ENCODE assay signal across 22 mouse cellular contexts in the genomic region with DNA sequence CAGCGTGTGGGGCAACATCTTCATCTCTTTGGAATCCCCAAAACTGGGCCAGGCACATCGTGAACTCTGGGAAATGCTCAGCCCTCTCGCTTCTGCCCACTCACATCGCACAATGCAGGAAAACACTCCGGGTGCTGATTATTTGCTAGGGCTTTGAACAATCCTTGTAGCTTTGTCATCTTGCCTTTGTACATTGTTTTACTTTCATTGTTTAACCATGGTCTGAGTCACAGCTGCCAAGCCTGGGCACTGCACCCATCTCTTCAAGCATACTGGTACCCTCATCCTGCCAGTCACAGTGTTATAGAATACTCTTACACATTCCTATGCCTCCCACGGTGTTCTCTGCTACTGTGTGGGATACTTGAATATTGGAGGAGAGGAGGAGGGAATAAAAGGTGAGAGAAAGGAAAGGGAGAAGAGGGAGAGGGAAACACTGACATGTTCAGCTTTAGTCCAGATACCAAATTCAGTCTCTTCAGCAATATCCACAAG. TPM values are rescaled to one million over a fixed set of nuclear protein-coding genes. Genes with fewer than 3 reads are reported as not detected.
A peak's percentile ranks its signal among the peaks of the same experiment; 100 is the strongest.
DNase-seq lines count a peak whose midpoint lies in the region; ATAC-seq lines count a peak whose summit lies in the region.
"Had no signal": no experiment of that assay in that cellular context is flagged by ENCODE, and none has a peak within 500 bp of the region (broad histone marks: within the 10 kb centered on the region; RNA-seq: fewer than 3 reads in every experiment).

No protein-coding gene starts in this region.

- DNase-seq in frontal cortex, postnatal 14 days (ENCODE audit: low spot score in 2 of 2), result no peak
- peak; percentile 49 for DNase-seq in layer of hippocampus, adult 9-11 months
- no peak for DNase-seq in layer of hippocampus, adult 8-10 months (ENCODE audit: low spot score in 2 of 2)
- peak; percentile 35 for DNase-seq in right cerebral cortex, adult 2 months (ENCODE audit: low spot score in 2 of 2)
- no peak for DNase-seq in right cerebral cortex, postnatal 14 days
- DNase-seq in telencephalon, adult 2 months (ENCODE audit: low read depth, low spot score), result peak; percentile 58
- DNase-seq in thymus, postnatal 25 days, result no peak
- DNase-seq: adrenal gland, postnatal 36 days; cerebellum, adult 2 months; cerebellum, postnatal 14 days; gastrocnemius, postnatal 25 days; heart, postnatal 36 days; kidney, adult 2 months; kidney, postnatal 36 days; liver, postnatal 0 days; lung, postnatal 36 days had no signal

- peak; percentile 99 for ATAC-seq in frontal cortex, adult (ENCODE audit: low TSS enrichment)
- ATAC-seq: forebrain, embryonic 13.5 days; hindbrain, postnatal 0 days; intestine, embryonic 15.5 days; liver, embryonic 12.5 days; liver, postnatal 0 days; midbrain, embryonic 16.5 days had no signal

RNA-seq across cellular contexts. Expression of a gene that starts 35.7 kb away (rescaled TPM):
- 100 to 1,000 TPM in 1 of 4 experiments, 10 to 100 TPM in 3; 79.1 to 102 (median 92.1) TPM for total RNA-seq in layer of hippocampus, adult 8-10 months (2022)

Comparison
In these comparisons a context has a peak if more than half of its experiments do, and no peak if none do; other contexts are left out.
1. DNase-seq: peak in layer of hippocampus, adult 9-11 months (single experiment), right cerebral cortex, adult 2 months (2 of 2) and telencephalon, adult 2 months (single experiment); none in frontal cortex, postnatal 14 days (0 of 2), layer of hippocampus, adult 8-10 months (0 of 2), right cerebral cortex, postnatal 14 days (single experiment) and thymus, postnatal 25 days (single experiment).